Mouse (Mus musculus): ENCODE results near the gene Cntn4.

DNA sequence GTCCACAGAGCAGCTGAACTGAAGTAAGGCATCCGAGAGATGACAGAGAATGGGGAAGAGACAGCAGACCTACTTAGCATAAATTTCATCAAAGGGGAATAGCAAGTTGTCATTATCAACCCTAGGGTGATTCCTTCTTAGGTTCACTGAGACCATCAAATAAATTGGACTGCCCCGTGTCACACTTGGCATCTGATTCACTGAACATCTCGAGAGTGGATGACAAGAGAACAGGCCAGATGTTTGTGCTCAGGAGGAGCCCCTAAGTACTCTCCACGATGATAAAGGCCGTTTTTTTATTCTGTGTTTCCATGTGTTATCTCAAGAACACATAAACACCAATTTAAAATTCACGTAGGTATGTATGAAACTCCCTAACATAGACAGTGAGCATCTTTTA, 780.7 kb downstream of the Cntn4 start:
- TF ChIP-seq POLR2A (IDR thresholded peaks at IDR 0.05; ENCODE audit: borderline replicate concordance, extremely low read depth, insufficient read depth, insufficient read length, poor library complexity, severe bottlenecking) (no peak), CTCF (IDR thresholded peaks at IDR 0.05; ENCODE audit: borderline replicate concordance, extremely low read depth, insufficient read depth, insufficient read length) (no peak)

Measured in brain, embryonic 14.5 days (tissue).